Mouse (Mus musculus): Measurements from ENCODE around the gene Catsper1.
"Not testable (repeated sequence)": the region's sequence is repeated elsewhere in the genome, so short reads cannot be mapped to it uniquely, and the experiment has no call there.

The Catsper1 gene

GRCm38 (mm10) chr19:5335441-5335840, at the start of gene Catsper1:
Gene Catsper1, plus strand, starts transcription at chr19:5335741.
- no peak for DNase-seq (ENCODE audit: low spot score)

- peak; percentile 99 for DNase-seq (ENCODE audit: low spot score)
Observed at GRCm38 (mm10) chr19:5294972-5295735, 40.4 kb upstream of the Catsper1 start, which contains the start of gene Sf3b2. Gene Sf3b2, minus strand, starts transcription at chr19:5295455.

- no peak for DNase-seq (ENCODE audit: low spot score)
Observed at GRCm38 (mm10) chr19:5295736-5296075, 39.8 kb upstream of the Catsper1 start.

GRCm38 (mm10) chr19:5296630-5297029, 38.9 kb upstream of the Catsper1 start:
- no peak for DNase-seq (ENCODE audit: low spot score)

GRCm38 (mm10) chr19:5297903-5298800, 37.4 kb upstream of the Catsper1 start, which contains the start of gene Gal3st3:
Gene Gal3st3, plus strand, starts transcription at chr19:5298331.
- no peak for DNase-seq (ENCODE audit: low spot score)

- DNase-seq (ENCODE audit: low spot score) = no peak
Observed at GRCm38 (mm10) chr19:5300588-5300987, 35.0 kb upstream of the Catsper1 start.

GRCm38 (mm10) chr19:5302455-5302854, 33.1 kb upstream of the Catsper1 start:
- peak; percentile 32 for DNase-seq (ENCODE audit: low spot score)

GRCm38 (mm10) chr19:5306279-5306678, 29.3 kb upstream of the Catsper1 start:
- DNase-seq (ENCODE audit: low spot score) = no peak

GRCm38 (mm10) chr19:5306968-5307734, 28.4 kb upstream of the Catsper1 start:
- DNase-seq (ENCODE audit: low spot score) = no peak

- no peak for DNase-seq (ENCODE audit: low spot score)
Observed at GRCm38 (mm10) chr19:5309025-5309424, 26.5 kb upstream of the Catsper1 start.

- no peak for DNase-seq (ENCODE audit: low spot score)
Observed at GRCm38 (mm10) chr19:5313189-5313588, 22.4 kb upstream of the Catsper1 start.

- DNase-seq (ENCODE audit: low spot score) = peak; percentile 13
Observed at GRCm38 (mm10) chr19:5323801-5324200, 11.7 kb upstream of the Catsper1 start.

- peak; percentile 24 for DNase-seq (ENCODE audit: low spot score)
Observed at GRCm38 (mm10) chr19:5327970-5328369, 7.6 kb upstream of the Catsper1 start.

- DNase-seq (ENCODE audit: low spot score) = no peak
Observed at GRCm38 (mm10) chr19:5334741-5335140, 800 bp upstream of the Catsper1 start.

GRCm38 (mm10) chr19:5337975-5338374, 2.4 kb downstream of the Catsper1 start:
- DNase-seq (ENCODE audit: low spot score) = peak; percentile 71

- DNase-seq (ENCODE audit: low spot score) = no peak
Observed at GRCm38 (mm10) chr19:5341360-5341759, 5.8 kb downstream of the Catsper1 start.

- no peak for DNase-seq (ENCODE audit: low spot score)
Observed at GRCm38 (mm10) chr19:5345297-5346131, 10.0 kb downstream of the Catsper1 start.

- DNase-seq (ENCODE audit: low spot score) = no peak
Observed at GRCm38 (mm10) chr19:5348064-5348463, 12.5 kb downstream of the Catsper1 start.

GRCm38 (mm10) chr19:5348526-5349501, 13.3 kb downstream of the Catsper1 start:
- no peak for DNase-seq (ENCODE audit: low spot score)

- not testable (repeated sequence) for DNase-seq (ENCODE audit: low spot score)
Observed at GRCm38 (mm10) chr19:5349502-5349873, 13.9 kb downstream of the Catsper1 start, which contains the start of gene Cst6. Gene Cst6, minus strand, starts transcription at chr19:5349574.

All from lung, postnatal 25 days (tissue).